Mouse (Mus musculus): Measurements from ENCODE around the gene Anxa2. TPM values are rescaled to one million over a fixed set of nuclear protein-coding genes. Genes with fewer than 3 reads are reported as not detected.

Anxa2 gene
- 143 and 178 TPM in 2 replicates for polyA plus RNA-seq (2015; fragmentation: Nextera tagmentation; extraction: Ambion mirVana)

DNA sequence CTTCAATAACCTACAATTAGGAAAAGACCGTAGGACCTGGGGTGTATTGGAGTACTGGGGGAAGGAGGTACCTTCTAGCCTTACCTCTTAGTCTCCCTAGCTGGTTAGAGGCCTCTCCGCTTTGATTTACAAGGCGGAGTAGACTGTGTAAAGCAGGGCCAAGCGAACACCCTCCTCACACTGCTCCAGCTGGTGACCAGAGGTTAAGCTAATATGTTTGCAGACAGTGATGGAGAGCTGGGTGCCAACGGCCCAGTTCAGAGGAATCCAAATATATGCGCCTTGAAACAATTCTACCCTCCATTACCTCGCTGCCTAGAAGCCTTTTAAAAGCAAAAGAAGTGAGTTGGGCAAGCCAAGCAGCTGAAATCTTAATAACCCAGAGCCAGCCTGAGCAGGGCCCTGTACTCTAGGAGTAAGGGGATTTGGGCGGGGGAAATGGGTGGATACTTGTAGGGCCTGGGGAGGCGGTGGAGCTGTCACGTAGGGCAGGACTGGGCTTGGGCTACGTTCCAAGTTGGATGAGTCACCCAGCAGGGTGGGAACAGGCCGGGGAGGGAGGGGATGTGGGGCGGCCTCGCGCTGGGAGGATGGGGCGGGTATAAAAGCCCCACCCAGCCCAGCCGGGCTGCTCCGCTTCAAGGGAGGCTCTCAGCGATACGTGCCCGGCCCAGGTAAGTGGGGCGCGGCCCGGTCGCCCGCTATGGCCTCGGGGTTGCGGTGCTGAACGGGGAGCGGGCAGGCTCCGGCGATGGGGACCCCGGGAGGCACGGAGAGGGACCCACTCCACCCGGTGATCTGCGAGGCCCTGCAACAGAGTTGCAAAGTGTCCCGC lies at the start of gene Anxa2:
Anxa2 (plus strand) TSS at position 555 of the 835 bp plus-strand sequence.
- 12% methylated on average over 36 of the region's 37 CpGs for WGBS (ENCODE audit: insufficient replicate concordance)
- peak; percentile 88 for ATAC-seq (ENCODE audit: insufficient read depth)
- no peaks in the 10 kb centered on the region for H3K36me3 ChIP-seq (replicated peaks)
- H3K27ac ChIP-seq (replicated peaks) = peak within 1 kb of the TSS; percentile 73
- H3K9me3 ChIP-seq (replicated peaks) = no peaks in the 10 kb centered on the region
- peaks cover 52% of the 10 kb centered on the region for H3K4me1 ChIP-seq (replicated peaks)
- H3K4me3 ChIP-seq (replicated peaks) = peak within 1 kb of the TSS; percentile 60
- peak within 1 kb of the TSS; percentile 64 for H3K4me2 ChIP-seq
- peaks cover 26% of the 10 kb centered on the region for H3K27me3 ChIP-seq
- peak within 1 kb of the TSS; percentile 54 for H3K9ac ChIP-seq

GRCm38 (mm10) chr9:69404671-69405070 lies 48.7 kb upstream of the Anxa2 start:
- H3K9me3 ChIP-seq (replicated peaks) = no peaks in the 10 kb centered on the region
- no peak overlapping the region for H3K9ac ChIP-seq
- no peak for ATAC-seq (ENCODE audit: insufficient read depth)
- no peaks in the 10 kb centered on the region for H3K27me3 ChIP-seq
- WGBS (ENCODE audit: insufficient replicate concordance) = 72% methylated on average over 6 of the region's 6 CpGs
- H3K27ac ChIP-seq (replicated peaks) = no peak overlapping the region
- no peak overlapping the region for H3K4me3 ChIP-seq (replicated peaks)
- peaks cover 6% of the 10 kb centered on the region; the same call in 1 of the 2 replicates for H3K36me3 ChIP-seq (replicated peaks)
- H3K4me2 ChIP-seq = no peak overlapping the region
- H3K4me1 ChIP-seq (replicated peaks) = no peaks in the 10 kb centered on the region

GRCm38 (mm10) chr9:69419476-69419875 lies 33.9 kb upstream of the Anxa2 start:
- H3K9ac ChIP-seq = no peak overlapping the region
- H3K4me2 ChIP-seq = no peak overlapping the region
- H3K27ac ChIP-seq (replicated peaks) = no peak overlapping the region
- no peaks in the 10 kb centered on the region for H3K9me3 ChIP-seq (replicated peaks)
- no peak for ATAC-seq (ENCODE audit: insufficient read depth)
- H3K27me3 ChIP-seq = no peaks in the 10 kb centered on the region
- no peak overlapping the region for H3K4me3 ChIP-seq (replicated peaks)
- peaks cover 54% of the 10 kb centered on the region for H3K36me3 ChIP-seq (replicated peaks)
- no peaks in the 10 kb centered on the region for H3K4me1 ChIP-seq (replicated peaks)
- 94% methylated on average over 1 of the region's 1 CpGs for WGBS (ENCODE audit: insufficient replicate concordance)

- H3K36me3 ChIP-seq (replicated peaks) = peaks cover 52% of the 10 kb centered on the region
- no peak for ATAC-seq (ENCODE audit: insufficient read depth)
- no peaks in the 10 kb centered on the region for H3K27me3 ChIP-seq
- no peak overlapping the region for H3K4me3 ChIP-seq (replicated peaks)
- H3K9ac ChIP-seq = no peak overlapping the region
- WGBS (ENCODE audit: insufficient replicate concordance) = 71% methylated on average over 3 of the region's 3 CpGs
- H3K4me1 ChIP-seq (replicated peaks) = no peaks in the 10 kb centered on the region
- no peak overlapping the region for H3K4me2 ChIP-seq
- no peak overlapping the region for H3K27ac ChIP-seq (replicated peaks)
- H3K9me3 ChIP-seq (replicated peaks) = no peaks in the 10 kb centered on the region
Observed at GRCm38 (mm10) chr9:69430531-69430930, 22.9 kb upstream of the Anxa2 start.

- WGBS (ENCODE audit: insufficient replicate concordance) = 75% methylated on average over 6 of the region's 6 CpGs
- Histone ChIP-seq H3K9me3 (replicated peaks) (no peaks in the 10 kb centered on the region), H3K4me3 (replicated peaks) (no peak overlapping the region), H3K36me3 (replicated peaks) (peaks cover 41% of the 10 kb centered on the region), H3K27ac (replicated peaks) (no peak overlapping the region), H3K4me1 (replicated peaks) (no peaks in the 10 kb centered on the region), H3K9ac (no peak overlapping the region), H3K4me2 (no peak overlapping the region), H3K27me3 (no peaks in the 10 kb centered on the region)
- ATAC-seq (ENCODE audit: insufficient read depth) = no peak
Observed at GRCm38 (mm10) chr9:69431863-69432555, 21.4 kb upstream of the Anxa2 start.

GRCm38 (mm10) chr9:69435194-69435593 lies 18.2 kb upstream of the Anxa2 start:
- peaks cover 20% of the 10 kb centered on the region for H3K36me3 ChIP-seq (replicated peaks)
- 0 out of 2 replicates have a peak overlapping the region, but pooled peaks have one; percentile 38 for H3K27ac ChIP-seq (replicated peaks)
- no peaks in the 10 kb centered on the region for H3K9me3 ChIP-seq (replicated peaks)
- H3K4me1 ChIP-seq (replicated peaks) = 0 out of 2 replicates have a peak, but pooled peaks cover 3% of the 10 kb centered on the region
- no peak overlapping the region for H3K9ac ChIP-seq
- H3K27me3 ChIP-seq = no peaks in the 10 kb centered on the region
- 67% methylated on average over 10 of the region's 10 CpGs for WGBS (ENCODE audit: insufficient replicate concordance)
- H3K4me3 ChIP-seq (replicated peaks) = no peak overlapping the region
- ATAC-seq (ENCODE audit: insufficient read depth) = peak; percentile 46; the same call in 1 of the 2 replicates
- H3K4me2 ChIP-seq = no peak overlapping the region

DNA sequence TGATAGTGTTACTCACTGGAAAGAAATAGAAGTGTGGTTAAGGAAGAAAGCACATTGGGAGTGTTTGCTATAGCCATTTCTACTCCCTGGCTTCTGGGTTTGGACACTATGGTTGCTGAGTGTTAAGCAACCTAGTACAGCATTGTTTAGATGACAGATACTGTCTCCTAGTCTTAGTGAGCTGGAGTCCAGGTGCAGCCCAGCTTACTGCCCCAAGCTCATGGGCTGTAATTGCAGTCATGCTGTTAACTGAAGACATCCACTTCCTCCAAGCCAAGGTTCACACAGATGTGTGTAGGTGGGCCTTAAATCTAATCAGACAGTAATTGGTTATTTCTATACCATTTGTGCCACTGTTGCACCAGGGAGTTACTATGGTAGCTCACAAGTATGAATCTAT lies 17.8 kb upstream of the Anxa2 start:
- Histone ChIP-seq H3K9ac (no peak overlapping the region), H3K27ac (replicated peaks) (0 out of 2 replicates have a peak overlapping the region, but pooled peaks have one; percentile 38), H3K36me3 (replicated peaks) (peaks cover 15% of the 10 kb centered on the region), H3K9me3 (replicated peaks) (no peaks in the 10 kb centered on the region), H3K4me3 (replicated peaks) (no peak overlapping the region), H3K4me2 (no peak overlapping the region), H3K27me3 (no peaks in the 10 kb centered on the region), H3K4me1 (replicated peaks) (0 out of 2 replicates have a peak, but pooled peaks cover 3% of the 10 kb centered on the region)
- ATAC-seq (ENCODE audit: insufficient read depth) = no peak

DNA sequence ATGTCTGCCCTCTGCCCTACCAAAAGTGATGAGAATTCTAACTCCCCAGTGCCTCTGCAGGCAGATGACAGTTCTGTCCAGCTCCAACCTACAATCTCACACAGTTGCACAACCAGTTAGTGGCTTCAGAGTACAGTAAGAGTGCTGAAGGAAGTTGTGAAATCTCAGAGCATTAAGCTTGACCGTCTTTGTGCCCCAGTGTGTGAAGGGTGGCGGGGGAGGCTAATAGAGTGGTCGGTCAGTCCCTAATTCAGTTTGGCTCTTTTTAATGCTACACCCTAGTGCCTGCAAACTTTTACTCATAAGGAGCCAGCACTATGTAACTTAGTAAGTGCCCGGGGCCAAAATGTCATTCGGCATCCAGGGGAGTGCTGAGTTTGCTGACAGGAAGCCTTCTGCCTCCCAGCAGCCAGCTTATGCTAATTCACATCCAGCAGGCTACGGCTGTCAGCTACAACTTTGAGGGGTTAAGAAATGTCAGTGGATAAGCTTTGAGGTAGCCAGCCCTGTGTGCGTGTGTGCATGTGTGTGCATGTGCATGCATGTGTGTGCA lies 13.5 kb upstream of the Anxa2 start:
- Histone ChIP-seq H3K9ac (no peak overlapping the region), H3K36me3 (replicated peaks) (no peaks in the 10 kb centered on the region), H3K27ac (replicated peaks) (peak overlapping the region; percentile 74), H3K4me3 (replicated peaks) (no peak overlapping the region), H3K9me3 (replicated peaks) (no peaks in the 10 kb centered on the region), H3K4me1 (replicated peaks) (peaks cover 18% of the 10 kb centered on the region; the same call in 1 of the 2 replicates), H3K4me2 (peak overlapping the region; percentile 30), H3K27me3 (no peaks in the 10 kb centered on the region)
- 19% methylated on average over 7 of the region's 7 CpGs for WGBS (ENCODE audit: insufficient replicate concordance)
- peak; percentile 69 for ATAC-seq (ENCODE audit: insufficient read depth)

- H3K4me2 ChIP-seq = no peak overlapping the region
Observed at GRCm38 (mm10) chr9:69442471-69443038, 10.9 kb upstream of the Anxa2 start.

DNA sequence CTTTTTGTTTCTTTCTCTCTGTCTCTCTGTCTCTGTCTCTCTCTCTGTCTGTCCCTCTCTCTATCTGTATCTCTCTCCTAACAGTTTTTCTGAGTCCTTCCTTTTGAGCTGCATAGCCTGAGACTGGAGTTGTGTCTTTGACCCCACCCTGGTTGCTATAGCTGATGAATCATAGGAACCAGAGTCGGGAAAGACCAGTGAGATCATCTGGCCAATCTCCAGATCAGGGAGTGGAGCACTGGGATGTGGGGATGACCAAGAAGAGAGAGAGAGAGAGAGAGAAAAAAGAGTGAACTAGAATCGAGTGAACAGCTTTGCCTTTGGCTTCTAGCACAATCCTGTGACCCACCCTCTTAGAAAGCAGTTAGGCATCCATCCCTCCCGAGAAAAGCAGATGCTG lies 10.2 kb upstream of the Anxa2 start:
- WGBS (ENCODE audit: insufficient replicate concordance) = 35% methylated on average over 3 of the region's 3 CpGs
- Histone ChIP-seq H3K9me3 (replicated peaks) (no peaks in the 10 kb centered on the region), H3K4me1 (replicated peaks) (peaks cover 18% of the 10 kb centered on the region; the same call in 1 of the 2 replicates), H3K27ac (replicated peaks) (no peak overlapping the region; the same call in 1 of the 2 replicates), H3K4me2 (no peak overlapping the region), H3K27me3 (no peaks in the 10 kb centered on the region), H3K4me3 (replicated peaks) (no peak overlapping the region), H3K9ac (no peak overlapping the region), H3K36me3 (replicated peaks) (no peaks in the 10 kb centered on the region)
- no peak for ATAC-seq (ENCODE audit: insufficient read depth)

More at GRCm38 (mm10) chr9:69442471-69443038, 10.9 kb upstream of the Anxa2 start:
- H3K4me3 ChIP-seq (replicated peaks) = no peak overlapping the region
- WGBS (ENCODE audit: insufficient replicate concordance) = 21% methylated on average over 6 of the region's 6 CpGs
- 0 out of 2 replicates have a peak, but pooled peaks have one; percentile 32 for ATAC-seq (ENCODE audit: insufficient read depth)
- H3K27ac ChIP-seq (replicated peaks) = 0 out of 2 replicates have a peak overlapping the region, but pooled peaks have one; percentile 42
- H3K27me3 ChIP-seq = no peaks in the 10 kb centered on the region
- no peak overlapping the region for H3K9ac ChIP-seq
- H3K4me1 ChIP-seq (replicated peaks) = peaks cover 18% of the 10 kb centered on the region; the same call in 1 of the 2 replicates
- no peaks in the 10 kb centered on the region for H3K36me3 ChIP-seq (replicated peaks)
- H3K9me3 ChIP-seq (replicated peaks) = no peaks in the 10 kb centered on the region

All from liver, embryonic 15.5 days (tissue).